Mouse (Mus musculus): ENCODE measurements around the gene Coro2a.

- TF ChIP-seq CTCF (IDR thresholded peaks at IDR 0.05; ENCODE audit: extremely low read depth, insufficient read depth, insufficient read length, insufficient replicate concordance) (no peak), POLR2A (IDR thresholded peaks at IDR 0.05; ENCODE audit: low read depth, low read length) (no peak)
These were observed 26.1 kb upstream of the Coro2a start for GRCm38 (mm10) chr4:46628081-46628480.
